In genomic region chr2:6871281-6872130, GRCm38 (mm10) we compare ENCODE assay signal across 8 mouse cellular contexts.
A peak's percentile ranks its signal among the peaks of the same experiment; 100 is the strongest.
DNase-seq lines count a peak whose midpoint lies in the region; ATAC-seq and TF ChIP-seq lines count a peak whose summit lies in the region.

No protein-coding gene starts in this region.

- peak overlapping the region; percentile 79 for H3K4me2 ChIP-seq in neural tube, embryonic 11.5 days (ENCODE audit: low read depth)
- peak overlapping the region; percentile 61 for H3K4me2 ChIP-seq in forebrain, embryonic 15.5 days (replicated peaks)
- H3K4me2 ChIP-seq in limb, embryonic 15.5 days = peak overlapping the region; percentile 93
- peak overlapping the region; percentile 87 for H3K4me2 ChIP-seq in neural tube, embryonic 14.5 days (ENCODE audit: low read depth, low read length)

- peaks cover 13% of the 10 kb centered on the region for H3K4me1 ChIP-seq in neural tube, embryonic 11.5 days (ENCODE audit: control insufficient read depth, insufficient read depth, low read length)
- H3K4me1 ChIP-seq in forebrain, embryonic 15.5 days = peaks cover 65% of the 10 kb centered on the region
- H3K4me1 ChIP-seq in limb, embryonic 15.5 days = peaks cover 3% of the 10 kb centered on the region
- peaks cover 36% of the 10 kb centered on the region for H3K4me1 ChIP-seq in neural tube, embryonic 14.5 days (ENCODE audit: control insufficient read depth, insufficient read depth, low read length)

- no peak for TF ChIP-seq CTCF in brain, embryonic 14.5 days (IDR thresholded peaks at IDR 0.05; ENCODE audit: borderline replicate concordance, extremely low read depth, insufficient read depth, insufficient read length)

- no peaks in the 10 kb centered on the region for H3K9me3 ChIP-seq in neural tube, embryonic 11.5 days (ENCODE audit: control insufficient read depth, low read length)
- no peaks in the 10 kb centered on the region for H3K9me3 ChIP-seq in forebrain, embryonic 15.5 days
- no peaks in the 10 kb centered on the region for H3K9me3 ChIP-seq in limb, embryonic 15.5 days
- no peaks in the 10 kb centered on the region for H3K9me3 ChIP-seq in neural tube, embryonic 14.5 days (ENCODE audit: control insufficient read depth, low read length)

- no peak for TF ChIP-seq POLR2A in brain, embryonic 14.5 days (IDR thresholded peaks at IDR 0.05; ENCODE audit: borderline replicate concordance, extremely low read depth, insufficient read depth, insufficient read length, poor library complexity, severe bottlenecking)

- ATAC-seq in neural tube, embryonic 11.5 days (ENCODE audit: insufficient read depth, low FRiP score, low TSS enrichment) = peak; percentile 49
- peak; percentile 37 for ATAC-seq in forebrain, embryonic 15.5 days (replicated peaks)
- no peak for ATAC-seq in limb, embryonic 15.5 days (ENCODE audit: insufficient number of reproducible peaks, low FRiP score, low TSS enrichment, low read depth)
- ATAC-seq in neural tube, embryonic 14.5 days (ENCODE audit: low read depth) = peak; percentile 57

- peak overlapping the region; percentile 62 for H3K4me3 ChIP-seq in neural tube, embryonic 11.5 days (ENCODE audit: low read depth, low read length)
- peak overlapping the region; percentile 66 for H3K4me3 ChIP-seq in forebrain, embryonic 15.5 days
- H3K4me3 ChIP-seq in limb, embryonic 15.5 days = peak overlapping the region; percentile 82
- H3K4me3 ChIP-seq in neural tube, embryonic 14.5 days (ENCODE audit: low read depth, low read length) = peak overlapping the region; percentile 93

- H3K27ac ChIP-seq in neural tube, embryonic 11.5 days (ENCODE audit: low read depth, low read length) = peak overlapping the region; percentile 83
- peak overlapping the region; percentile 98 for H3K27ac ChIP-seq in forebrain, embryonic 15.5 days (replicated peaks)
- H3K27ac ChIP-seq in limb, embryonic 15.5 days = peak overlapping the region; percentile 81
- H3K27ac ChIP-seq in neural tube, embryonic 14.5 days (ENCODE audit: low read depth, low read length) = peak overlapping the region; percentile 97

- H3K9ac ChIP-seq in neural tube, embryonic 11.5 days (ENCODE audit: low read length) = peak overlapping the region; percentile 82
- peak overlapping the region; percentile 95 for H3K9ac ChIP-seq in forebrain, embryonic 15.5 days (replicated peaks)
- H3K9ac ChIP-seq in limb, embryonic 15.5 days = peak overlapping the region; percentile 67
- H3K9ac ChIP-seq in neural tube, embryonic 14.5 days (replicated peaks; ENCODE audit: low read depth, low read length) = peak overlapping the region; percentile 98

- no peaks in the 10 kb centered on the region for H3K36me3 ChIP-seq in neural tube, embryonic 11.5 days (ENCODE audit: control insufficient read depth, insufficient read depth, low read length)
- no peaks in the 10 kb centered on the region for H3K36me3 ChIP-seq in forebrain, embryonic 15.5 days
- no peaks in the 10 kb centered on the region for H3K36me3 ChIP-seq in limb, embryonic 15.5 days
- no peaks in the 10 kb centered on the region for H3K36me3 ChIP-seq in neural tube, embryonic 14.5 days (ENCODE audit: control insufficient read depth, insufficient read depth, low read length)

- 3% methylated on average over 29 of the region's 40 CpGs for WGBS in neural tube, embryonic 11.5 days
- WGBS in forebrain, embryonic 15.5 days = 1% methylated on average over 37 of the region's 40 CpGs
- WGBS in limb, embryonic 15.5 days = 4% methylated on average over 33 of the region's 40 CpGs
- WGBS in neural tube, embryonic 14.5 days = 2% methylated on average over 27 of the region's 40 CpGs

- H3K27me3 ChIP-seq in neural tube, embryonic 11.5 days (ENCODE audit: control insufficient read depth, insufficient read depth, low read length) = no peaks in the 10 kb centered on the region
- H3K27me3 ChIP-seq in forebrain, embryonic 15.5 days = no peaks in the 10 kb centered on the region
- H3K27me3 ChIP-seq in limb, embryonic 15.5 days = peaks cover 4% of the 10 kb centered on the region
- H3K27me3 ChIP-seq in neural tube, embryonic 14.5 days (ENCODE audit: control insufficient read depth, insufficient read depth, low read length) = no peaks in the 10 kb centered on the region

- no peak for DNase-seq in neural tube, embryonic 11.5 days (ENCODE audit: low spot score)
- no peak for DNase-seq in neural tube, embryonic 10.5 days (ENCODE audit: extremely low spot score, low spot score)
- peak; percentile 82 for DNase-seq in brain, embryonic 14.5 days (ENCODE audit: low read depth)
- no peak for DNase-seq in ovary, postnatal 14 days (ENCODE audit: low spot score)
- DNase-seq in urinary bladder, postnatal 10 days (ENCODE audit: low spot score) = no peak
